Mouse (Mus musculus) frontal cortex, postnatal 10 days (tissue): ENCODE data around the gene Farp1.

Experiments used
- DNase-seq, 2 experiments: peaks; one replicate each; pipeline ENCODE4 v3.0.0; 2022; ENCODE audit warnings: low spot score in 2 of 2, mixed read lengths in 1 of 2

The Farp1 gene

GRCm38 (mm10) chr14:121311083-121311482 is 276.1 kb downstream of the Farp1 start:
- no peak for DNase-seq

GRCm38 (mm10) chr14:121313283-121313682 is 278.3 kb downstream of the Farp1 start:
- DNase-seq = no peak

GRCm38 (mm10) chr14:121314934-121315333 is 279.9 kb downstream of the Farp1 start:
- no peak for DNase-seq

- no peak for DNase-seq
These were observed 281.1 kb downstream of the Farp1 start for GRCm38 (mm10) chr14:121316136-121316535.

- DNase-seq = no peak
These were observed 281.8 kb downstream of the Farp1 start for GRCm38 (mm10) chr14:121316631-121317311.

GRCm38 (mm10) chr14:121317312-121317671 is 282.3 kb downstream of the Farp1 start:
- no peak for DNase-seq

GRCm38 (mm10) chr14:121318382-121318781 is 283.4 kb downstream of the Farp1 start:
- DNase-seq = no peak

- no peak for DNase-seq
These were observed 287.1 kb downstream of the Farp1 start for GRCm38 (mm10) chr14:121322150-121322549.

GRCm38 (mm10) chr14:121322641-121323040 is 287.6 kb downstream of the Farp1 start:
- DNase-seq = peak in 1 of 2 experiments; percentile 43

GRCm38 (mm10) chr14:121324521-121325330 is 289.7 kb downstream of the Farp1 start:
- no peak for DNase-seq

GRCm38 (mm10) chr14:121326432-121326831 is 291.4 kb downstream of the Farp1 start:
- DNase-seq = no peak

GRCm38 (mm10) chr14:121328878-121329277 is 293.9 kb downstream of the Farp1 start:
- no peak for DNase-seq

- no peak for DNase-seq
These were observed 294.5 kb downstream of the Farp1 start for GRCm38 (mm10) chr14:121329401-121330089.

GRCm38 (mm10) chr14:121330090-121330408 is 295.0 kb downstream of the Farp1 start:
- no peak for DNase-seq
